Mouse (Mus musculus): ENCODE measurements around the gene Ehd1.

Ehd1 gene

GRCm38 (mm10) chr19:6260946-6261345 is 15.6 kb upstream of the Ehd1 start:
- DNase-seq (ENCODE audit: low spot score), result no peak

GRCm38 (mm10) chr19:6261379-6261778 is 15.1 kb upstream of the Ehd1 start:
- no peak for DNase-seq (ENCODE audit: low spot score)

- DNase-seq (ENCODE audit: low spot score), result no peak
Measured at GRCm38 (mm10) chr19:6262222-6262621, 14.3 kb upstream of the Ehd1 start.

- no peak for DNase-seq (ENCODE audit: low spot score)
Measured at GRCm38 (mm10) chr19:6262839-6263433, 13.6 kb upstream of the Ehd1 start.

- no peak for DNase-seq (ENCODE audit: low spot score)
Measured at GRCm38 (mm10) chr19:6264200-6264599, 12.3 kb upstream of the Ehd1 start.

GRCm38 (mm10) chr19:6264945-6265344 is 11.6 kb upstream of the Ehd1 start:
- no peak for DNase-seq (ENCODE audit: low spot score)

GRCm38 (mm10) chr19:6265727-6266182 is 10.8 kb upstream of the Ehd1 start:
- DNase-seq (ENCODE audit: low spot score), result no peak

GRCm38 (mm10) chr19:6267306-6268169 is 9.0 kb upstream of the Ehd1 start:
- no peak for DNase-seq (ENCODE audit: low spot score)

- DNase-seq (ENCODE audit: low spot score), result peak; percentile 68
Measured at GRCm38 (mm10) chr19:6268170-6268528, 8.4 kb upstream of the Ehd1 start.

- no peak for DNase-seq (ENCODE audit: low spot score)
Measured at GRCm38 (mm10) chr19:6268670-6269132, 7.8 kb upstream of the Ehd1 start.

GRCm38 (mm10) chr19:6269798-6270475 is 6.6 kb upstream of the Ehd1 start:
- no peak for DNase-seq (ENCODE audit: low spot score)

- DNase-seq (ENCODE audit: low spot score), result no peak
Measured at GRCm38 (mm10) chr19:6270661-6271060, 5.9 kb upstream of the Ehd1 start.

GRCm38 (mm10) chr19:6271206-6271605 is 5.3 kb upstream of the Ehd1 start:
- no peak for DNase-seq (ENCODE audit: low spot score)

- no peak for DNase-seq (ENCODE audit: low spot score)
Measured at GRCm38 (mm10) chr19:6272053-6272452, 4.5 kb upstream of the Ehd1 start.

GRCm38 (mm10) chr19:6272738-6273137 is 3.8 kb upstream of the Ehd1 start:
- DNase-seq (ENCODE audit: low spot score), result peak; percentile 40

GRCm38 (mm10) chr19:6273592-6273991 is 2.9 kb upstream of the Ehd1 start:
- no peak for DNase-seq (ENCODE audit: low spot score)

- no peak for DNase-seq (ENCODE audit: low spot score)
Measured at GRCm38 (mm10) chr19:6273998-6274608, 2.4 kb upstream of the Ehd1 start.

- no peak for DNase-seq (ENCODE audit: low spot score)
Measured at GRCm38 (mm10) chr19:6275740-6276389, 660 bp upstream of the Ehd1 start.

GRCm38 (mm10) chr19:6277661-6278438 is 1.3 kb downstream of the Ehd1 start:
- DNase-seq (ENCODE audit: low spot score), result no peak

GRCm38 (mm10) chr19:6278439-6279073 is 2.0 kb downstream of the Ehd1 start:
- DNase-seq (ENCODE audit: low spot score), result no peak
